Mouse (Mus musculus): ENCODE measurements at regions not wholly inside any gene's neighbourhood (a gene's known extent, or its start where the extent isn't known, plus 50 kb on each side); places are given as distances from the start of the nearest gene placed in this dataset.

GRCm38 (mm10) chr3:120123155-120123554, 338.9 kb upstream of the Ptbp2 start:
- Histone ChIP-seq H3K4me1 (replicated peaks) (no peaks in the 10 kb centered on the region), H3K27ac (replicated peaks) (no peak overlapping the region), H3K27me3 (no peaks in the 10 kb centered on the region), H3K36me3 (no peaks in the 10 kb centered on the region), H3K9ac (no peak overlapping the region), H3K4me3 (no peak overlapping the region), H3K9me3 (no peaks in the 10 kb centered on the region), H3K4me2 (no peak overlapping the region)
- 88% methylated on average over 3 of the region's 3 CpGs for WGBS
- ATAC-seq (ENCODE audit: low read depth) = no peak

- no peak overlapping the region for H3K9ac ChIP-seq
- H3K36me3 ChIP-seq = no peaks in the 10 kb centered on the region
- H3K9me3 ChIP-seq = no peaks in the 10 kb centered on the region
- no peak overlapping the region for H3K27ac ChIP-seq (replicated peaks)
- ATAC-seq (ENCODE audit: low read depth) = 0 out of 2 replicates have a peak, but pooled peaks have one; percentile 43
- peaks cover 3% of the 10 kb centered on the region; the same call in 1 of the 2 replicates for H3K4me1 ChIP-seq (replicated peaks)
- no peaks in the 10 kb centered on the region for H3K27me3 ChIP-seq
- WGBS = 80% methylated on average over 7 of the region's 7 CpGs
- no peak overlapping the region for H3K4me2 ChIP-seq
- H3K4me3 ChIP-seq = no peak overlapping the region
Measured at GRCm38 (mm10) chr3:120083171-120083932, 299.1 kb upstream of the Ptbp2 start.

DNA sequence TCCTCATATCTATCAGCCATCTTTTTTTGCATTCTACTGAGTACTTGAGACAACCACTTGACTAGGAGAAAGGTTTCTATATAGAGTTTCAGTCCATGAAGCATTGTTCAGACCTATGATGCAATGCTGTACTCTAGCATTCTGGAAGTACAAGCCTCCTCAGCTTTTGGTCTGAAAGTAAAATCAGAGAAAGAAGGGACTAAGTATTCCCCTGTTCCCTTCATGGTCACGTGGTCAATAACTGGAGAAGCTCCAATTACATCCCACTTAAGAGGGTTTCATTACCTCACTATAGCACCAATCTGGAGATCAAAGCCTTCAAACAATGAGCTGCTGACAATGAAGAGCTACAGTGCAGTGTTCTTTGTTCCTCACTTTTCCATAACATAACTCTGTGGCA, 289.3 kb upstream of the Ptbp2 start:
- no peak overlapping the region for H3K4me3 ChIP-seq
- no peak overlapping the region for H3K27ac ChIP-seq (replicated peaks)
- H3K4me1 ChIP-seq (replicated peaks) = no peaks in the 10 kb centered on the region
- no peak overlapping the region for H3K9ac ChIP-seq
- no peaks in the 10 kb centered on the region for H3K36me3 ChIP-seq
- H3K4me2 ChIP-seq = no peak overlapping the region
- ATAC-seq (ENCODE audit: low read depth) = no peak
- no peaks in the 10 kb centered on the region for H3K9me3 ChIP-seq
- 6% methylated on average over 1 of the region's 1 CpGs for WGBS
- no peaks in the 10 kb centered on the region for H3K27me3 ChIP-seq

DNA sequence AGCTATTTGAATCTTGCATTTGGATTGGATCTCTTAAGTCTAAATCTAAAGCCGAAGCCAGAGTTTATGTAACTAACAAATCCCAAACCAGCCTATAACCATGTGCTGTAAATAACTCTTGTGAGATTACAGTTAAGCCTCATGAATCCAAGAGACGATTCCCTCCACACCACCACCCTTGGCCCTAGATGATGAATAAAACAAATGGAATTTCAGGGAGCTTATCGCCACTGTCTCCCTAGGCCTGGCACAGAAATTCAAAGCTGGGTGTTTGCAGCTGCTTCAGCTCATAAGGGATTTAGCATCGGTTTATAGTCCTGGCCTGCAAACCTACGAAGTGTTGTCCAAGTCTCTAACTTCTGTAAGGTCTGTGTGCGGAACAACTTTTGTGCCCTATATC, 281.4 kb upstream of the Ptbp2 start:
- no peak for ATAC-seq (ENCODE audit: low read depth)
- no peak overlapping the region for H3K4me2 ChIP-seq
- no peaks in the 10 kb centered on the region for H3K27me3 ChIP-seq
- no peak overlapping the region for H3K27ac ChIP-seq (replicated peaks)
- no peaks in the 10 kb centered on the region for H3K9me3 ChIP-seq
- H3K9ac ChIP-seq = no peak overlapping the region
- no peaks in the 10 kb centered on the region for H3K4me1 ChIP-seq (replicated peaks)
- 92% methylated on average over 6 of the region's 6 CpGs for WGBS
- H3K36me3 ChIP-seq = no peaks in the 10 kb centered on the region
- no peak overlapping the region for H3K4me3 ChIP-seq

- no peak overlapping the region for H3K9ac ChIP-seq
- H3K36me3 ChIP-seq = no peaks in the 10 kb centered on the region
- no peaks in the 10 kb centered on the region for H3K9me3 ChIP-seq
- no peak for ATAC-seq (ENCODE audit: low read depth)
- no peak overlapping the region for H3K27ac ChIP-seq (replicated peaks)
- H3K27me3 ChIP-seq = no peaks in the 10 kb centered on the region
- no peak overlapping the region for H3K4me2 ChIP-seq
- WGBS = 36% methylated on average over 5 of the region's 5 CpGs
- no peaks in the 10 kb centered on the region for H3K4me1 ChIP-seq (replicated peaks)
- H3K4me3 ChIP-seq = no peak overlapping the region
Measured at GRCm38 (mm10) chr3:120064854-120065480, 280.7 kb upstream of the Ptbp2 start.

DNA sequence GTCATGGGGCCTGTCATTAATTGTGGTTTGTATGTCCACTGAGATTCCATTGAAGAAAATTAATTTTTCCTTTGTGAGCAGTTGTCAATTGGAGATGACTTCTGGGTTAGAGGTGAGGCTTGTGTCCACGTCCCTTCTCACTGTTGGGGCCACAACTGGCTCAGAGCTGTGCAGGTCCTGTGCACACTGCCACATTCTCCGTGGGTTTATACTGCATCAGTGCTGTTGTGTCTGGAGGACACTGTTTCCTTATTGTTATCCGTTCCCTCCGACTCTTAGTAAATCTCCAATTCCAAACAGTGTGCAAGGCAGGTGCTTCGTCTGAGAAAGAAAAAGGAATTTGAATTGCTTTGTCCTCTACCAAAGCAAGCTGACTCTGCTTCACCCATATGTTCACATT, 278.0 kb upstream of the Ptbp2 start:
- 81% methylated on average over 5 of the region's 5 CpGs for WGBS
- no peaks in the 10 kb centered on the region for H3K27me3 ChIP-seq
- H3K4me3 ChIP-seq = no peak overlapping the region
- no peak overlapping the region for H3K9ac ChIP-seq
- no peaks in the 10 kb centered on the region for H3K9me3 ChIP-seq
- ATAC-seq (ENCODE audit: low read depth) = no peak
- H3K36me3 ChIP-seq = no peaks in the 10 kb centered on the region
- no peaks in the 10 kb centered on the region for H3K4me1 ChIP-seq (replicated peaks)
- H3K27ac ChIP-seq (replicated peaks) = no peak overlapping the region
- no peak overlapping the region for H3K4me2 ChIP-seq

DNA sequence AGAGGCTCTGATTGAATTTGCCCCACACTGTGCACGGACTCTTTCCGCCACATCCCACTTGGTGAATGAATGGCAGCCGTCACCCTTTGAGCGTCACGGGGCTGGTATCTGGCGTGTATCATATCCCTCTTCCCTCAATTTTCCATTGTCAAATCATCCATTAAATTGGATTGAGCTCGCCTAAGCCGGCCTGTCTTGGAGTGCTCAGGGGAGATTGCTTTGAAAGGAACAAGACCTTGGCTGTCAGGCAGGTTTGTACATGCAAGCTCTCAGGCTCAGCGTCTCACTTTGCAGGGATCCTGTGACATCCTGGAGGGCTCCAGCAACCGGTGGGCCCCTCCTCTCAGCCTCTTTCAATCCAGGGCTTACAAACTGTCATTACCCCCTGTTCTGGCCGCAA, 275.7 kb upstream of the Ptbp2 start:
- no peaks in the 10 kb centered on the region for H3K27me3 ChIP-seq
- WGBS = 61% methylated on average over 11 of the region's 11 CpGs
- no peaks in the 10 kb centered on the region for H3K9me3 ChIP-seq
- H3K9ac ChIP-seq = no peak overlapping the region
- no peak overlapping the region for H3K27ac ChIP-seq (replicated peaks)
- H3K4me2 ChIP-seq = no peak overlapping the region
- H3K36me3 ChIP-seq = no peaks in the 10 kb centered on the region
- peaks cover 12% of the 10 kb centered on the region for H3K4me1 ChIP-seq (replicated peaks)
- no peak for ATAC-seq (ENCODE audit: low read depth)
- H3K4me3 ChIP-seq = no peak overlapping the region

DNA sequence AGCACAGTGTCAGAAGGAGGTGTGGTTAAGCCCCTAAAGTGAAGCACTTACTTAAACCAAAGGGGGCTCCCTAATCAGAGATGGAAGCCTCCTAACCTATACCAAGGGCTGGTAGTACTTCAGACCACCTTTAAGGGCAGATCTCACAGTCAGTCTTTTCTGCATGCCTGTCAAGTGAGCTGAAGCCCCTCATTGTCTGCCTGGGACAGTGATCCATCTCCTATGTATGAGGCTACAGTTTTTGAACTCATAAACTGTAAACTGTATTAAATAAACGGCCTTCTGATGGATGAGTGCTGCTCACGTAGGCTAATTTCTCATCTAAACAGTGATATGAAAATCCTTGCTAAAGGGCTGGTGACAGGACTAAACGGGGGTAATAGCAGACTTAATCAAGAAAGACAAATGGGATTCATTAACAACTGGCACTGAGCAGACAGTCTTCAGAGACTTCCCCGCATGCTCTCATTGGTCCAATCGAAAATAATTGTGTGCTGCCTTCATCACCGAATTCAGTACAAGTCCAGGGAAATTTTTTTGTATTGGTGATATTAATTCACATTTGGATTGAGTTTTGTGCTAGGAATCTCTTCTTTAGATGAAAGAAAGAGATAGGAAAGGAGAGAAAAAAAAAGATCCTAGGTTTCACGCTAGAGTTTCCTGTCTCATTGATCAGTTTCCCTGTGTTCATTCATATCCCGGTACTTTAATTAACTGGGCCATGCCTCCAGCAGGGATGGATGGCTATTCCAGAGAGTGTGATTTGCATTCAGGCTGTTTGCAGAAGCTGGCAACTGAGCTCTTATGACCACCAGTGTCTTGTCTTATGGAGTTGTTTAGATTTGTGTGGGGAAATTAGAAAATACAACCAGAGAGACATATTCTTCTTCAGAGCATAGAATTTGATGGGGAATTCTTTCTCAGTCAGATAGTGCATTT, 271.2 kb upstream of the Ptbp2 start:
- peak; percentile 95 for ATAC-seq (ENCODE audit: low read depth)
- H3K4me2 ChIP-seq = peak overlapping the region; percentile 27
- 41% methylated on average over 8 of the region's 8 CpGs for WGBS

DNA sequence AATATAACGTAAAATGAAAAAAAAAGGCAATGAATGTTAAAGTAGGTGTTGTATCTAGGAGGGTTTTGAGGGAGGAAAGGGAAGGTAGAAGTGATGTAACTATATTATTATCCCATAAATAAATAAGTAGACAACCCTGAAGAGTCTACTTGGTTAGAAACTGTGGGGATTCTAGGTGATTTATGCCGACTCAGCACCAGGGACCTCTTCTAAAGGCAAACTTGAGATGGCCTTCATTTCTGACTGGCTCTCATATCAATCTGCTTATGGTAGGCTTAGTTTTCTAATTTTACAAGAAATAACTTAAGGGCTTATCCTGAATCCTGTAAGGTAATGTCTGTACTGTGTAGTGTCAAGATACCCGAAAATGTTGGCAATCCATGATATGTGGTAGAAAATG, 263.0 kb upstream of the Ptbp2 start:
- no peak overlapping the region for H3K4me2 ChIP-seq
- WGBS = 91% methylated on average over 3 of the region's 3 CpGs
- no peaks in the 10 kb centered on the region for H3K4me1 ChIP-seq (replicated peaks)

More for the DNA sequence above, 271.2 kb upstream of the Ptbp2 start:
- H3K9me3 ChIP-seq = no peaks in the 10 kb centered on the region
- H3K27ac ChIP-seq (replicated peaks) = peak overlapping the region; percentile 61
- no peaks in the 10 kb centered on the region for H3K27me3 ChIP-seq
- no peak overlapping the region for H3K4me3 ChIP-seq
- H3K9ac ChIP-seq = no peak overlapping the region
- no peaks in the 10 kb centered on the region for H3K36me3 ChIP-seq
- peaks cover 13% of the 10 kb centered on the region for H3K4me1 ChIP-seq (replicated peaks)

DNA sequence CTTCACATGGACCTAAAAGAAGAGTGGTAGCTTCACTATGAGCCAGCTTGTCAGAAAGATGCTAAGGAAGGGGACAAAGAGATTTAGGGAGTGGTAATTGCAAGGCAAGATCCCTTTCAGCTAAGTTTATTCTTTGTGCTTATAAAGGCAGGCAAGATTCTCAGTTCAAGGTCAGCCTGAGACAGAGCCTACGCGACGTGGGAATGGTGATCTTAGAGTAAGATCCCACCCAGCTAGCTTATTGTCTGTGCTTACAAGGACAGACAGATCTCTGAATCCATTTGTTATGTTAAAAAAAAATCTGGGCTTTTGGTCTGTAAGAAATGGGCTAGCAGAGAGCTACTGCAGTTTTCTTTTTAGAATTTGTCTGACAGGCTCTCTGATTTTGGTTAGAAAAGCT, 253.3 kb upstream of the Ptbp2 start:
- Histone ChIP-seq H3K36me3 (no peaks in the 10 kb centered on the region), H3K4me1 (replicated peaks) (no peaks in the 10 kb centered on the region), H3K4me3 (no peak overlapping the region), H3K4me2 (no peak overlapping the region), H3K27me3 (no peaks in the 10 kb centered on the region), H3K9ac (no peak overlapping the region), H3K9me3 (no peaks in the 10 kb centered on the region), H3K27ac (replicated peaks) (no peak overlapping the region)
- no peak for ATAC-seq (ENCODE audit: low read depth)
- 89% methylated on average over 3 of the region's 3 CpGs for WGBS

More for the DNA sequence above, 263.0 kb upstream of the Ptbp2 start:
- H3K27ac ChIP-seq (replicated peaks) = no peak overlapping the region
- no peaks in the 10 kb centered on the region for H3K36me3 ChIP-seq
- H3K9ac ChIP-seq = no peak overlapping the region
- no peaks in the 10 kb centered on the region for H3K27me3 ChIP-seq
- no peak for ATAC-seq (ENCODE audit: low read depth)
- H3K9me3 ChIP-seq = no peaks in the 10 kb centered on the region
- H3K4me3 ChIP-seq = no peak overlapping the region

DNA sequence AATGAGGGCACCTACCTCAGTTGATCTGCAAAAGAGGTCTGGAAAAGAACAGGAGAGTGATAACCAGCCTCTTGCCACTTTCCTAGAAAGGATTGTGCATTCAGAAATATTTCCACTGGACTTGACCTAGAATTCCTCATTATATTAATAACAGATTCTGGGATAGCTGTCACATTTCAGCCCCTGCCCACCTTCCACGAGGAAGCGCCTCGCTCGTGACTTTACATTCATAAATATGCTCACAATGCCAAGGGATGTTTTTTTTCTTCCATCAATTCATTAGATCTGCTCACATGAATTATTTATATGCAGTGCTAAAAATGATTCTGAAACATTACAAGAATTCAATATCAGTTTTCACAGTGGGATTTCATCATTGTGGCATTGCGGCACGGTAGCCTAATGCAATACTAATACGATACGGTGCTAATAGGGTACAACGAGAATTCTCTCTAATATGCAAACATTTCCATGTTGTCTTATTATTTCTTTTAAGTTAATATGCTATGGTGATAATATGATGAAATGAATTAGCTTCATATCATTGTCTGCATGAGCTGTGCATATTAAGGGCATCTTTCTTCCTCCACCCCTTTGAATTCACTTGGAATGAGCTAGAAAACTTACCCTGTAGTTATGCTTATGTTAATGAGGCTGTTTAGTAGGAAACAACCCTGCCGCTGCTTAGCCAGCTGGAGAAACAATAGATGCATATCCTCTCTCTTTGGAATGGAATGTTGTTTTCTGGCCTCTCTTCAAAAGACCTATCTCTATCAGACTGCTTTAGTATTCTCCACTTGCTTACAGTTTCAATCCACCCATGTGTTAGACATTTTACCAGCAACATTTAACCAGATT, 235.8 kb upstream of the Ptbp2 start:
- no peaks in the 10 kb centered on the region for H3K36me3 ChIP-seq
- H3K27ac ChIP-seq (replicated peaks) = peak overlapping the region; percentile 38
- peak; percentile 43; the same call in 1 of the 2 replicates for ATAC-seq (ENCODE audit: low read depth)
- H3K9ac ChIP-seq = no peak overlapping the region
- WGBS = 56% methylated on average over 10 of the region's 10 CpGs
- no peaks in the 10 kb centered on the region for H3K9me3 ChIP-seq
- H3K4me1 ChIP-seq (replicated peaks) = peaks cover 16% of the 10 kb centered on the region; the same call in 1 of the 2 replicates
- no peak overlapping the region for H3K4me3 ChIP-seq
- no peak overlapping the region for H3K4me2 ChIP-seq
- H3K27me3 ChIP-seq = no peaks in the 10 kb centered on the region

Data from neural tube, embryonic 13.5 days (tissue).